Mouse (Mus musculus): ENCODE data around the gene Gch1.

Gene Gch1

GRCm38 (mm10) chr14:47188848-47189634, at the start of gene Gch1:
TSS of gene Gch1 (minus strand) at chr14:47189413.
- DNase-seq: peak; percentile 81 to 87

- no peak for DNase-seq
Observed at GRCm38 (mm10) chr14:47237286-47237685, 48.1 kb upstream of the Gch1 start.

GRCm38 (mm10) chr14:47236491-47236890, 47.3 kb upstream of the Gch1 start:
- no peak for DNase-seq

GRCm38 (mm10) chr14:47234526-47235250, 45.5 kb upstream of the Gch1 start:
- DNase-seq: no peak

GRCm38 (mm10) chr14:47234032-47234431, 44.8 kb upstream of the Gch1 start:
- DNase-seq: no peak

- no peak for DNase-seq
Observed at GRCm38 (mm10) chr14:47233602-47234001, 44.4 kb upstream of the Gch1 start.

- no peak for DNase-seq
Observed at GRCm38 (mm10) chr14:47229796-47230376, 40.7 kb upstream of the Gch1 start.

- DNase-seq: no peak
Observed at GRCm38 (mm10) chr14:47225931-47226330, 36.7 kb upstream of the Gch1 start.

- DNase-seq: peak in 1 of 2 experiments; percentile 11
Observed at GRCm38 (mm10) chr14:47224476-47225325, 35.5 kb upstream of the Gch1 start.

- no peak for DNase-seq
Observed at GRCm38 (mm10) chr14:47222631-47223450, 33.6 kb upstream of the Gch1 start.

GRCm38 (mm10) chr14:47221567-47221966, 32.4 kb upstream of the Gch1 start:
- DNase-seq: no peak

- no peak for DNase-seq
Observed at GRCm38 (mm10) chr14:47220231-47221025, 31.2 kb upstream of the Gch1 start.

GRCm38 (mm10) chr14:47218766-47219606, 29.8 kb upstream of the Gch1 start:
- no peak for DNase-seq

- DNase-seq: no peak
Observed at GRCm38 (mm10) chr14:47216541-47216940, 27.3 kb upstream of the Gch1 start.

GRCm38 (mm10) chr14:47214367-47214766, 25.2 kb upstream of the Gch1 start:
- DNase-seq: no peak

- DNase-seq: no peak
Observed at GRCm38 (mm10) chr14:47213305-47213704, 24.1 kb upstream of the Gch1 start.

- no peak for DNase-seq
Observed at GRCm38 (mm10) chr14:47209669-47210164, 20.5 kb upstream of the Gch1 start.

- no peak for DNase-seq
Observed at GRCm38 (mm10) chr14:47208564-47209493, 19.6 kb upstream of the Gch1 start.

GRCm38 (mm10) chr14:47206601-47207000, 17.4 kb upstream of the Gch1 start:
- DNase-seq: no peak

Data from spleen, adult 18-20 months (tissue).